Mouse (Mus musculus) limb, embryonic 11.5 days (tissue): ENCODE measurements around the gene Bcr. TPM values are rescaled to one million over a fixed set of nuclear protein-coding genes. Genes with fewer than 3 reads are reported as not detected.

Experiments
- ATAC-seq: fragments of 200-750 bp; cut with Nextera tagmentation; 2 replicates; pipeline ENCODE4 v1.8.0; 2017; ENCODE audit warnings: low read depth; ENCODE audit not compliant: insufficient number of reproducible peaks, low FRiP score, low TSS enrichment
- DNase-seq: peaks from one replicate; pipeline ENCODE4 v3.0.0-alpha.2; 2015; ENCODE audit warnings: low spot score
- H3K27ac ChIP-seq: fragments of 300-500 bp; sonication (generic); replicated peaks from 2 replicates; pipeline ENCODE4 v1.5.1; 2014; ENCODE audit warnings: low read depth, mild to moderate bottlenecking, low read length
- H3K27me3 ChIP-seq: fragments of 300-500 bp; sonication (generic); 2 replicates; pipeline ENCODE4 v1.6.1; 2014; ENCODE audit warnings: mild to moderate bottlenecking, low read length, mixed read lengths; ENCODE audit not compliant: control insufficient read depth, insufficient read depth
- H3K36me3 ChIP-seq: fragments of 300-500 bp; sonication (generic); 2 replicates; pipeline ENCODE4 v1.6.1; 2014; ENCODE audit warnings: mild to moderate bottlenecking, low read length, moderate library complexity, mixed read lengths; ENCODE audit not compliant: control insufficient read depth, insufficient read depth
- H3K4me1 ChIP-seq: fragments of 300-500 bp; sonication (generic); 2 replicates; pipeline ENCODE4 v1.6.1; 2014; ENCODE audit warnings: low read length, mixed read lengths; ENCODE audit not compliant: control insufficient read depth, insufficient read depth
- H3K4me2 ChIP-seq: fragments of 300-500 bp; sonication (generic); 2 replicates; pipeline ENCODE4 v1.6.1; 2014; ENCODE audit warnings: low read depth, mild to moderate bottlenecking, moderate library complexity; ENCODE audit not compliant: severe bottlenecking
- H3K4me3 ChIP-seq: fragments of 300-500 bp; sonication (generic); 2 replicates; pipeline ENCODE4 v1.5.1; 2014; ENCODE audit warnings: low read depth, low read length
- H3K9ac ChIP-seq: fragments of 300-500 bp; sonication (generic); 2 replicates; pipeline ENCODE4 v1.6.1; 2014; ENCODE audit warnings: mild to moderate bottlenecking, low read length
- H3K9me3 ChIP-seq: fragments of 300-500 bp; sonication (generic); 2 replicates; pipeline ENCODE4 v1.6.1; 2016; ENCODE audit warnings: low read length; ENCODE audit not compliant: control insufficient read depth
- WGBS: fragments of 180-500 bp; shearing (Covaris S2); extraction: QIAGEN DNeasy Blood & Tissue Kit; methylation state at CpG from one replicate; pipeline ENCODE4 v1.1.7; 2014; 5-methylcytosine and 5-hydroxymethylcytosine counted together
- polyA plus RNA-seq: library from polyadenylated mRNA; unstranded; fragments of >200 nt; fragmentation: Nextera tagmentation; extraction: Ambion mirVana; gene quantifications from 2 replicates; pipeline ENCODE4 v1.2.1, GENCODE M21; 2014

Gene Bcr
- polyA plus RNA-seq, 1 experiment from 2014 or later: 11.4 TPM

GRCm38 (mm10) chr10:75156835-75157234, 96.4 kb downstream of the Bcr start:
- no peaks in the 10 kb centered on the region for H3K9me3 ChIP-seq
- no peak overlapping the region for H3K27ac ChIP-seq
- no peaks in the 10 kb centered on the region for H3K4me1 ChIP-seq
- peaks cover 15% of the 10 kb centered on the region; the same call in 1 of the 2 replicates for H3K36me3 ChIP-seq
- no peaks in the 10 kb centered on the region for H3K27me3 ChIP-seq
- H3K4me3 ChIP-seq: no peak overlapping the region
- WGBS: 67% methylated on average over 6 of the region's 6 CpGs
- no peak overlapping the region for H3K4me2 ChIP-seq
- no peak for DNase-seq
- ATAC-seq: no peak
- no peak overlapping the region for H3K9ac ChIP-seq

DNA sequence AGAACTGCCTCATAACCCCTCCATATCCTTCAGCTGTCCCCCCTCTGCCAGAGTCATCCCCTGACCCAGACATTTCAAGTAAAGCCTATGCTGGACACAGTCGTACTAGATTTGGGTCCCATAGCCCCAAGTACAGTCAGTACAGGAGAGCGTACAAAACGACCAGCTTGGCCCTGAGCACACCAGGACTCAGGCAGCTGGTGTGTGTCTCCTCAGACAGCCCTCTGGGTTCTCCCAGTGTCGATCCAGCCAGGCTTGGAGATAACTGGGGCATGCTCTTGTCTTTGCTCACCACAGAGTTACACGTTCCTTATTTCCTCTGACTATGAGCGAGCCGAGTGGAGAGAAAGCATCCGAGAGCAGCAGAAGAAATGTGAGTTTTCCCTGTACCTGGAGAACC, 97.3 kb downstream of the Bcr start:
- Histone ChIP-seq H3K4me2 (no peak overlapping the region), H3K36me3 (peaks cover 18% of the 10 kb centered on the region; the same call in 1 of the 2 replicates), H3K27me3 (no peaks in the 10 kb centered on the region), H3K9ac (no peak overlapping the region), H3K27ac (no peak overlapping the region), H3K4me1 (no peaks in the 10 kb centered on the region), H3K4me3 (no peak overlapping the region), H3K9me3 (no peaks in the 10 kb centered on the region)
- WGBS: 95% methylated on average over 8 of the region's 8 CpGs
- ATAC-seq (no peak), DNase-seq (no peak)

- no peak overlapping the region for H3K27ac ChIP-seq
- H3K4me2 ChIP-seq: no peak overlapping the region
- H3K4me1 ChIP-seq: no peaks in the 10 kb centered on the region
- no peak for ATAC-seq
- H3K4me3 ChIP-seq: no peak overlapping the region
- peaks cover 24% of the 10 kb centered on the region for H3K36me3 ChIP-seq
- no peaks in the 10 kb centered on the region for H3K9me3 ChIP-seq
- 70% methylated on average over 1 of the region's 1 CpGs for WGBS
- no peak overlapping the region for H3K9ac ChIP-seq
- H3K27me3 ChIP-seq: no peaks in the 10 kb centered on the region
- DNase-seq: no peak
These were observed 98.0 kb downstream of the Bcr start for GRCm38 (mm10) chr10:75158356-75158755.

DNA sequence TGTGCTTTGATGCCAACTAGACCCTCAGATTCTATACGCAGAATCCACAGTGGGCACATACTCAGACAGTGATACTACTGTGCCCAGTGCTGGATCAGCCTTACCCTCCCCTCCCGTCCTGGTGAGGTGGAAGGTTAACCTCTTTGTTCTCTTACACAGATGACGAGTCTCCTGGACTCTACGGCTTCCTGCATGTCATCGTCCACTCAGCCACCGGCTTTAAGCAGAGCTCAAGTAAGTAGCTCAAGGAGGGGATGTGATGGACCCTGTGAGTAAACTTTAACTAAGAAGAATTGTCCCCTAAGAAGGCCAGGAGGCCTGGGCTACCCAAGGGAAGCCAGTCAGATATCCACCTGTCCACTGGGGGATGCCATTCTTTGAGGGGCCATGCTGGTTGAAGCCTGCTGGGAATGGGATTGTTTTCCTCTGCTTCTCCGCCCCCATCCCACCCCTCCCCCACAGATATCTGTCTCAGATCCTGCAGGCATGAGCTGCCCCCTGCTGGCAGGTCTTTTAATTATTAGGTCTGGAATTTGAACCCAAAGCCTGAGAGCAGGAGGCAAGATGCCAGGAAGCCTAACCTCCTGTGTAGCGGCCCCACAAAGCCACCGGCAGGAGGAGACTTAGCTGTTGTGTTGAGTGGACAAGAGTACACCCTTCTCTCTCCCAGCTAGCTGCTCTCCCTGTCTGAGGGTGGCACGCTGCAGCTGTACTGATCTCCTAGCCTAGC, 99.9 kb downstream of the Bcr start:
- ATAC-seq (0 out of 2 replicates have a peak, but pooled peaks have one; percentile 17), DNase-seq (no peak)
- Histone ChIP-seq H3K4me2 (no peak overlapping the region), H3K4me3 (no peak overlapping the region), H3K36me3 (peaks cover 24% of the 10 kb centered on the region), H3K9ac (no peak overlapping the region), H3K9me3 (no peaks in the 10 kb centered on the region), H3K27ac (no peak overlapping the region), H3K4me1 (no peaks in the 10 kb centered on the region), H3K27me3 (no peaks in the 10 kb centered on the region)
- WGBS: 90% methylated on average over 10 of the region's 10 CpGs

GRCm38 (mm10) chr10:75165825-75166481, 105.6 kb downstream of the Bcr start:
- no peak for DNase-seq
- no peaks in the 10 kb centered on the region for H3K9me3 ChIP-seq
- H3K27me3 ChIP-seq: no peaks in the 10 kb centered on the region
- no peak overlapping the region for H3K4me3 ChIP-seq
- H3K4me2 ChIP-seq: no peak overlapping the region
- H3K4me1 ChIP-seq: no peaks in the 10 kb centered on the region
- no peak for ATAC-seq
- no peak overlapping the region for H3K27ac ChIP-seq
- 84% methylated on average over 10 of the region's 10 CpGs for WGBS
- H3K36me3 ChIP-seq: peaks cover 19% of the 10 kb centered on the region
- H3K9ac ChIP-seq: no peak overlapping the region

DNA sequence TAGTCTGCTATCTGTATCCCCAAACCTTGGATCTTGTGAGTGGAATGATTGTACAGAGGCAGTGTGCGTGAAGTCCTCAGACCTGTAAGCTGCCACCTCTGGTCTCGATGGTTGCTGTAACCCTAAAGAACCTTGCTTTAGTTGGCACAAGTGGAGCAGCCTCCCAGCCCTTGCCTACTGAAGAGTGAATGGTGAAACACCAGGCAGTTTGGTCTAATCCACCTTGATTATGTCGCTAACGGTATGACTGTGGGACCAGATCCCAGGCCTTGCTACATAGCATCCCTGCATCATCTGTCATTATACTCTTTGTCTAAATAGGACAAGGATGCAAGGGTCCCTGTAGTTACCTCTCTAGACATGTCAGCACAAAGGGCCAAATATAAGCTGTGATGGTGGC, 106.2 kb downstream of the Bcr start:
- WGBS: 97% methylated on average over 4 of the region's 4 CpGs
- no peak for DNase-seq
- no peaks in the 10 kb centered on the region for H3K9me3 ChIP-seq
- H3K27me3 ChIP-seq: no peaks in the 10 kb centered on the region
- H3K4me2 ChIP-seq: no peak overlapping the region
- H3K4me3 ChIP-seq: no peak overlapping the region
- no peak overlapping the region for H3K27ac ChIP-seq
- no peak for ATAC-seq
- H3K9ac ChIP-seq: no peak overlapping the region
- peaks cover 19% of the 10 kb centered on the region for H3K36me3 ChIP-seq
- no peaks in the 10 kb centered on the region for H3K4me1 ChIP-seq

DNA sequence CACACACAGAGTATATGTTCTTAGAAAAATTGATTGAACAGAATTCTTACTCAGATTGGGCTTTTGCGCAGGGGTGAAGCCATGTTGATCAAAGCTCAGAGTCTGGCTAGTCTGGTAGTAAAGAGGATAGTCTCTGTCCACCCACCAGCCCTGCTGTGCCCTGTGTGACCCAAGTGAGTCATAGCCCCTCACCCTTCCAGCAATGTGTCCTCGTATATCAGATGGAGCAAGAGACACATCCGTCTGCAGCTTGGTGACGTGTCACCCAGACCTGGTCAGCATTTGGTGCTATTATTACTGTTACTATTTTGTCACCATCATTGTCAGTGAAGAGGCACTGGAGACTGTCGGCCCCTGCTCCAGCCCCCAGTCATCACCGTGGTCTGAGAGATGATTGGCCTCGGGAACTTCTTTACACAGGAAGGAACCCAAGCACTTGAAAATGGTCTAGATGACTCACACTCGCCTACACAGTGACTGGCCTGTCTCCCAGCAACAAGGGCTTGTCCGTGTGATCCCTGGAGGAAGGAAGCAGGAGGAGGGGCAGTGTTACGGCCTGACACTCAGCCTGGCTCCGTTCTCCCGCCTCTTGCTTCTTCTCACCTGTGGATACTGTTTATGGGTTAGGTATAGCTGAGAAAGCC, 109.9 kb downstream of the Bcr start:
- no peaks in the 10 kb centered on the region for H3K27me3 ChIP-seq
- H3K4me3 ChIP-seq: no peak overlapping the region
- WGBS: 79% methylated on average over 12 of the region's 12 CpGs
- H3K27ac ChIP-seq: no peak overlapping the region
- ATAC-seq: no peak
- H3K9me3 ChIP-seq: no peaks in the 10 kb centered on the region
- no peak for DNase-seq
- H3K9ac ChIP-seq: no peak overlapping the region
- no peaks in the 10 kb centered on the region for H3K4me1 ChIP-seq
- peaks cover 8% of the 10 kb centered on the region for H3K36me3 ChIP-seq
- no peak overlapping the region for H3K4me2 ChIP-seq

GRCm38 (mm10) chr10:75173056-75173455, 112.7 kb downstream of the Bcr start:
- H3K4me2 ChIP-seq: no peak overlapping the region
- ATAC-seq: no peak
- no peaks in the 10 kb centered on the region for H3K27me3 ChIP-seq

More at GRCm38 (mm10) chr10:75173056-75173455, 112.7 kb downstream of the Bcr start:
- 83% methylated on average over 8 of the region's 8 CpGs for WGBS
- Histone ChIP-seq H3K9ac (no peak overlapping the region), H3K4me1 (no peaks in the 10 kb centered on the region), H3K36me3 (peaks cover 15% of the 10 kb centered on the region), H3K9me3 (no peaks in the 10 kb centered on the region), H3K27ac (no peak overlapping the region), H3K4me3 (no peak overlapping the region)
- no peak for DNase-seq
